37 mouse cellular contexts compared by ENCODE assay signal in genomic region chr15:99679008-99679407, GRCm38 (mm10). TPM values are rescaled to one million over a fixed set of nuclear protein-coding genes. Genes with fewer than 3 reads are reported as not detected.
DNase-seq lines count a peak whose midpoint lies in the region; ATAC-seq and TF ChIP-seq lines count a peak whose summit lies in the region.
"Had no signal": no experiment of that assay in that cellular context is flagged by ENCODE, and none has a peak within 500 bp of the region (broad histone marks: within the 10 kb centered on the region; RNA-seq: fewer than 3 reads in every experiment).

No protein-coding gene starts in this region.

- no peak for TF ChIP-seq CTCF in E14TG2a.4 (conservative IDR thresholded peaks at IDR 0.05; ENCODE audit: low read length)
- TF ChIP-seq CTCF in left cerebral cortex, adult 2 months (IDR thresholded peaks at IDR 0.05): no peak
- no peak for TF ChIP-seq CTCF in cerebellum, adult 2 months (IDR thresholded peaks at IDR 0.05; ENCODE audit: borderline replicate concordance, insufficient read depth, low read depth, low read length)

- 0 out of 2 replicates have a peak overlapping the region, but pooled peaks have one; percentile 13 for H3K4me2 ChIP-seq in hindbrain, embryonic 13.5 days
- H3K4me2 ChIP-seq in hindbrain, embryonic 14.5 days (replicated peaks): no peak overlapping the region
- H3K4me2 ChIP-seq in neural tube, embryonic 13.5 days: peak overlapping the region; percentile 31
- H3K4me2 ChIP-seq: embryonic facial prominence, embryonic 15.5 days; forebrain, embryonic 12.5 days; heart, embryonic 12.5 days; limb, embryonic 15.5 days; liver, embryonic 13.5 days had no signal

- no peaks in the 10 kb centered on the region for H3K9me3 ChIP-seq in hindbrain, embryonic 13.5 days
- H3K9me3 ChIP-seq in hindbrain, embryonic 14.5 days (ENCODE audit: control insufficient read depth, low read length): no peaks in the 10 kb centered on the region
- H3K9me3 ChIP-seq in E14TG2a.4 (ENCODE audit: low read length): no peaks in the 10 kb centered on the region
- no peaks in the 10 kb centered on the region for H3K9me3 ChIP-seq in neural tube, embryonic 13.5 days
- H3K9me3 ChIP-seq: embryonic facial prominence, embryonic 15.5 days; forebrain, embryonic 12.5 days; heart, embryonic 12.5 days; limb, embryonic 10.5 days; limb, embryonic 15.5 days; liver, embryonic 13.5 days had no signal

- peak overlapping the region; percentile 23; the same call in 1 of the 2 replicates for H3K27ac ChIP-seq in hindbrain, embryonic 13.5 days
- no peak overlapping the region for H3K27ac ChIP-seq in hindbrain, embryonic 14.5 days
- H3K27ac ChIP-seq in neural tube, embryonic 13.5 days (replicated peaks): peak overlapping the region; percentile 19; the same call in 1 of the 2 replicates
- no peak overlapping the region for H3K27ac ChIP-seq in left cerebral cortex, adult 2 months
- no peak overlapping the region for H3K27ac ChIP-seq in cerebellum, adult 2 months (ENCODE audit: insufficient read depth, low read length)
- H3K27ac ChIP-seq: embryonic facial prominence, embryonic 15.5 days; forebrain, embryonic 12.5 days; limb, embryonic 10.5 days; limb, embryonic 15.5 days; liver, embryonic 13.5 days; macrophage; stomach, postnatal 0 days had no signal

- no peak for DNase-seq in hindbrain, embryonic 14.5 days (ENCODE audit: low spot score)
- peak; percentile 82 for DNase-seq in ES-CJ7 (ENCODE audit: low read depth, low spot score)
- DNase-seq in left cerebral cortex, adult 2 months (ENCODE audit: extremely low spot score in 1 of 2, low spot score in 2 of 2): no peak
- DNase-seq in cerebellum, adult 2 months: no peak
- DNase-seq: adrenal gland, postnatal 25 days; cerebellum, adult 18-20 months; cerebellum, postnatal 14 days; forebrain, postnatal 0 days; gastrocnemius, postnatal 25 days; heart, adult 11 months; heart, postnatal 4 days; kidney, adult 9 months; kidney, postnatal 10 days; layer of hippocampus, postnatal 36 days; liver, embryonic 13.5 days; lung, adult 2 months; lung, postnatal 10 days; right cerebral cortex, postnatal 4 days; thymus, adult 18-20 months; thymus, postnatal 36 days had no signal

- no peaks in the 10 kb centered on the region for H3K27me3 ChIP-seq in hindbrain, embryonic 13.5 days
- no peaks in the 10 kb centered on the region for H3K27me3 ChIP-seq in hindbrain, embryonic 14.5 days (ENCODE audit: control insufficient read depth, insufficient read depth, low read length)
- H3K27me3 ChIP-seq in E14TG2a.4 (ENCODE audit: insufficient read depth, low read length): no peaks in the 10 kb centered on the region
- no peaks in the 10 kb centered on the region for H3K27me3 ChIP-seq in neural tube, embryonic 13.5 days
- no peaks in the 10 kb centered on the region for H3K27me3 ChIP-seq in cerebellum, adult 2 months (ENCODE audit: control insufficient read depth, insufficient read depth, low read length)
- H3K27me3 ChIP-seq: Patski had no signal

- H3K36me3 ChIP-seq in hindbrain, embryonic 13.5 days: peaks cover 28% of the 10 kb centered on the region
- H3K36me3 ChIP-seq in hindbrain, embryonic 14.5 days (replicated peaks; ENCODE audit: control insufficient read depth, insufficient read depth): peaks cover 30% of the 10 kb centered on the region
- H3K36me3 ChIP-seq in E14TG2a.4 (ENCODE audit: insufficient read depth, low read length): no peaks in the 10 kb centered on the region
- peaks cover 34% of the 10 kb centered on the region for H3K36me3 ChIP-seq in neural tube, embryonic 13.5 days
- H3K36me3 ChIP-seq: embryonic facial prominence, embryonic 15.5 days; forebrain, embryonic 12.5 days; heart, embryonic 12.5 days; limb, embryonic 10.5 days; limb, embryonic 15.5 days; liver, embryonic 13.5 days had no signal

- intact Hi-C loops in left cerebral cortex, adult 2 months (cut with DNase I): no loop called here

- no peak overlapping the region for H3K4me3 ChIP-seq in hindbrain, embryonic 13.5 days
- H3K4me3 ChIP-seq in hindbrain, embryonic 14.5 days (replicated peaks; ENCODE audit: low read length): no peak overlapping the region
- H3K4me3 ChIP-seq in E14TG2a.4 (replicated peaks; ENCODE audit: low read length): peak overlapping the region; percentile 68
- H3K4me3 ChIP-seq in neural tube, embryonic 13.5 days: no peak overlapping the region
- no peak overlapping the region for H3K4me3 ChIP-seq in left cerebral cortex, adult 2 months
- H3K4me3 ChIP-seq in cerebellum, adult 2 months (replicated peaks; ENCODE audit: insufficient read depth, low read depth, low read length): no peak overlapping the region
- H3K4me3 ChIP-seq: embryonic facial prominence, embryonic 15.5 days; forebrain, embryonic 12.5 days; heart, embryonic 12.5 days; limb, embryonic 10.5 days; limb, embryonic 15.5 days; liver, embryonic 13.5 days had no signal

- ATAC-seq in hindbrain, embryonic 13.5 days (ENCODE audit: low FRiP score): no peak
- no peak for ATAC-seq in hindbrain, embryonic 14.5 days (ENCODE audit: low FRiP score)
- no peak for ATAC-seq in neural tube, embryonic 13.5 days (ENCODE audit: low read depth)
- ATAC-seq: CD4-positive, CD25-positive, alpha-beta regulatory T cell, adult 4 months; forebrain, postnatal 0 days; intestine, postnatal 0 days; Patski had no signal

- peaks cover 55% of the 10 kb centered on the region for H3K4me1 ChIP-seq in hindbrain, embryonic 13.5 days (replicated peaks)
- H3K4me1 ChIP-seq in hindbrain, embryonic 14.5 days (replicated peaks; ENCODE audit: control insufficient read depth, insufficient read depth, low read length): peaks cover 18% of the 10 kb centered on the region
- peaks cover 87% of the 10 kb centered on the region for H3K4me1 ChIP-seq in E14TG2a.4 (replicated peaks; ENCODE audit: low read depth, low read length)
- H3K4me1 ChIP-seq in neural tube, embryonic 13.5 days (replicated peaks): peaks cover 55% of the 10 kb centered on the region
- H3K4me1 ChIP-seq in cerebellum, adult 2 months (ENCODE audit: control insufficient read depth, insufficient read depth, low read length): peaks cover 32% of the 10 kb centered on the region

- no peak overlapping the region for H3K9ac ChIP-seq in hindbrain, embryonic 13.5 days
- H3K9ac ChIP-seq in hindbrain, embryonic 14.5 days: no peak overlapping the region
- peak overlapping the region; percentile 9; the same call in 1 of the 2 replicates for H3K9ac ChIP-seq in neural tube, embryonic 13.5 days
- H3K9ac ChIP-seq: embryonic facial prominence, embryonic 15.5 days; forebrain, embryonic 12.5 days; forebrain, postnatal 0 days; heart, embryonic 12.5 days; limb, embryonic 15.5 days; liver, embryonic 13.5 days had no signal

- 72% methylated on average over 7 of the region's 7 CpGs for WGBS in hindbrain, embryonic 13.5 days
- WGBS in hindbrain, embryonic 14.5 days: 64% methylated on average over 7 of the region's 7 CpGs
- 65% methylated on average over 7 of the region's 7 CpGs for WGBS in neural tube, embryonic 13.5 days
- WGBS in cerebellum, adult 2 months: 87% methylated on average over 7 of the region's 7 CpGs

- TF ChIP-seq POLR2A in cerebellum, adult 2 months (IDR thresholded peaks at IDR 0.05; ENCODE audit: borderline replicate concordance, insufficient read depth, low read length): no peak

RNA-seq across cellular contexts. Expression of gene Asic1, which starts 8.8 kb away (rescaled TPM):
- polyA plus RNA-seq in hindbrain, embryonic 13.5 days (2015; fragmentation: Nextera tagmentation; extraction: Ambion mirVana): 58.3 and 63.0 TPM in 2 replicates
- polyA plus RNA-seq in hindbrain, embryonic 14.5 days (2014; fragmentation: Nextera tagmentation; extraction: Ambion mirVana): 49.7 and 51.7 TPM in 2 replicates
- 76.0 and 77.8 TPM in 2 replicates for polyA plus RNA-seq in neural tube, embryonic 13.5 days (2015; fragmentation: Nextera tagmentation; extraction: Ambion mirVana)
- 10 to 100 TPM; 66.7 to 81.0 TPM for total RNA-seq in left cerebral cortex, adult 2 months (2021)
- polyA plus RNA-seq in cerebellum, adult 2 months (2012; rRNA removed): 102 and 104 TPM in 2 replicates
- total RNA-seq: monocyte, adult 5-6 weeks had no signal

RNA-seq across cellular contexts. Expression of gene Smarcd1, which starts 22.9 kb away (rescaled TPM):
- polyA plus RNA-seq in hindbrain, embryonic 13.5 days (2015; fragmentation: Nextera tagmentation; extraction: Ambion mirVana): 134 and 145 TPM in 2 replicates
- 93.2 and 107 TPM in 2 replicates for polyA plus RNA-seq in hindbrain, embryonic 14.5 days (2014; fragmentation: Nextera tagmentation; extraction: Ambion mirVana)
- polyA plus RNA-seq in neural tube, embryonic 13.5 days (2015; fragmentation: Nextera tagmentation; extraction: Ambion mirVana): 117 and 134 TPM in 2 replicates
- total RNA-seq in left cerebral cortex, adult 2 months (2021): 100 to 1,000 TPM; 157 to 163 TPM
- polyA plus RNA-seq in cerebellum, adult 2 months (2012; rRNA removed): 82.3 and 87.1 TPM in 2 replicates

RNA-seq across cellular contexts. Expression of gene Gm17349, which starts 26.3 kb away (rescaled TPM):
- polyA plus RNA-seq in hindbrain, embryonic 13.5 days (2015; fragmentation: Nextera tagmentation; extraction: Ambion mirVana): not detected in 2 replicates
- polyA plus RNA-seq in hindbrain, embryonic 14.5 days (2014; fragmentation: Nextera tagmentation; extraction: Ambion mirVana): not detected in 2 replicates
- not detected in 2 replicates for polyA plus RNA-seq in neural tube, embryonic 13.5 days (2015; fragmentation: Nextera tagmentation; extraction: Ambion mirVana)
- total RNA-seq in left cerebral cortex, adult 2 months (2021): 10 to 100 TPM in 1 of 2 experiments, 1 to 10 TPM in 1; 5.3 to 11.7 TPM
- not detected in 2 replicates for polyA plus RNA-seq in cerebellum, adult 2 months (2012; rRNA removed)
- total RNA-seq: forebrain, postnatal 0 days; megakaryocyte-erythroid progenitor cell, adult 5-6 weeks; monocyte, adult 5-6 weeks had no signal
- polyA plus RNA-seq: CD4-positive, CD25-positive, alpha-beta regulatory T cell, adult 4 months; embryonic facial prominence, embryonic 15.5 days; forebrain, embryonic 12.5 days; forebrain, postnatal 0 days; heart, embryonic 12.5 days; heart, postnatal 0 days; large intestine, adult 2 months; limb, embryonic 10.5 days; limb, embryonic 15.5 days; liver, embryonic 13.5 days; lung, adult 2 months; macrophage; Patski had no signal

RNA-seq across cellular contexts. Expression of gene Racgap1, which starts 27.6 kb away (rescaled TPM):
- polyA plus RNA-seq in hindbrain, embryonic 13.5 days (2015; fragmentation: Nextera tagmentation; extraction: Ambion mirVana): 97.6 and 102 TPM in 2 replicates
- polyA plus RNA-seq in hindbrain, embryonic 14.5 days (2014; fragmentation: Nextera tagmentation; extraction: Ambion mirVana): 44.9 and 51.3 TPM in 2 replicates
- 130 and 133 TPM in 2 replicates for polyA plus RNA-seq in neural tube, embryonic 13.5 days (2015; fragmentation: Nextera tagmentation; extraction: Ambion mirVana)
- total RNA-seq in left cerebral cortex, adult 2 months (2021): 10 to 100 TPM in 1 of 2 experiments, 1 to 10 TPM in 1; 8.0 to 10.6 TPM
- polyA plus RNA-seq in cerebellum, adult 2 months (2012; rRNA removed): 15.5 and 15.6 TPM in 2 replicates

RNA-seq across cellular contexts. Expression of gene Gpd1, which starts 38.3 kb away (rescaled TPM):
- polyA plus RNA-seq in hindbrain, embryonic 13.5 days (2015; fragmentation: Nextera tagmentation; extraction: Ambion mirVana): 1.6 and 2.1 TPM in 2 replicates
- 2.0 and 2.2 TPM in 2 replicates for polyA plus RNA-seq in hindbrain, embryonic 14.5 days (2014; fragmentation: Nextera tagmentation; extraction: Ambion mirVana)
- polyA plus RNA-seq in neural tube, embryonic 13.5 days (2015; fragmentation: Nextera tagmentation; extraction: Ambion mirVana): 1.6 and 1.8 TPM in 2 replicates
- 100 to 1,000 TPM in 1 of 2 experiments, 10 to 100 TPM in 1; 90.7 to 100 TPM for total RNA-seq in left cerebral cortex, adult 2 months (2021)
- polyA plus RNA-seq in cerebellum, adult 2 months (2012; rRNA removed): 130 and 143 TPM in 2 replicates

Comparison
In these comparisons a context has a peak if more than half of its experiments do, and no peak if none do; other contexts are left out.
1. H3K27ac ChIP-seq: peak in hindbrain, embryonic 13.5 days (single experiment) and neural tube, embryonic 13.5 days (single experiment); none in hindbrain, embryonic 14.5 days (single experiment), left cerebral cortex, adult 2 months (single experiment) and cerebellum, adult 2 months (single experiment).